Mouse (Mus musculus) frontal cortex, postnatal 10 days (tissue): ENCODE results near the gene Cenpm.
A peak's percentile ranks its signal among the peaks of the same experiment; 100 is the strongest.
"Not testable (repeated sequence)": the region's sequence is repeated elsewhere in the genome, so short reads cannot be mapped to it uniquely, and the experiment has no call there.

Experiments
- DNase-seq, 2 experiments: peaks; one replicate each; pipeline ENCODE4 v3.0.0; 2022; ENCODE audit warnings: low spot score in 2 of 2, mixed read lengths in 1 of 2

Gene Cenpm

GRCm38 (mm10) chr15:82244115-82244804 is at the start of gene Cenpm:
Gene Cenpm (minus strand): TSS chr15:82244748.
- peak; percentile 85 to 92 for DNase-seq

- no peak for DNase-seq
Measured at GRCm38 (mm10) chr15:82294059-82294458, 49.5 kb upstream of the Cenpm start.

- no peak for DNase-seq
Measured at GRCm38 (mm10) chr15:82293271-82293711, 48.7 kb upstream of the Cenpm start.

- DNase-seq: peak in 1 of 2 experiments; percentile 10
Measured at GRCm38 (mm10) chr15:82292851-82293250, 48.3 kb upstream of the Cenpm start.

- DNase-seq: no peak
Measured at GRCm38 (mm10) chr15:82290252-82290651, 45.7 kb upstream of the Cenpm start.

- no peak for DNase-seq
Measured at GRCm38 (mm10) chr15:82286157-82286556, 41.6 kb upstream of the Cenpm start.

- no peak for DNase-seq
Measured at GRCm38 (mm10) chr15:82280638-82281037, 36.1 kb upstream of the Cenpm start.

GRCm38 (mm10) chr15:82277591-82277990 is 33.0 kb upstream of the Cenpm start:
- no peak for DNase-seq

- peak; percentile 72 to 81 for DNase-seq
Measured at GRCm38 (mm10) chr15:82274927-82275901, 30.7 kb upstream of the Cenpm start.

- no peak for DNase-seq
Measured at GRCm38 (mm10) chr15:82274593-82274926, 30.0 kb upstream of the Cenpm start, which contains the start of gene Sept3. Gene Sept3 (plus strand): TSS chr15:82274893.

GRCm38 (mm10) chr15:82272295-82272694 is 27.7 kb upstream of the Cenpm start:
- no peak for DNase-seq

GRCm38 (mm10) chr15:82271201-82271600 is 26.7 kb upstream of the Cenpm start:
- DNase-seq: peak in 1 of 2 experiments; percentile 70

GRCm38 (mm10) chr15:82268783-82269182 is 24.2 kb upstream of the Cenpm start:
- DNase-seq: no peak

- peak; percentile 60 to 66 for DNase-seq
Measured at GRCm38 (mm10) chr15:82268185-82268584, 23.6 kb upstream of the Cenpm start.

GRCm38 (mm10) chr15:82266356-82266755 is 21.8 kb upstream of the Cenpm start:
- DNase-seq: peak in 1 of 2 experiments; percentile 72

GRCm38 (mm10) chr15:82259510-82259909 is 15.0 kb upstream of the Cenpm start:
- DNase-seq: peak; percentile 57 to 66

GRCm38 (mm10) chr15:82255944-82256383 is 11.4 kb upstream of the Cenpm start:
- DNase-seq: peak; percentile 84 to 89

- DNase-seq: no peak
Measured at GRCm38 (mm10) chr15:82255248-82255647, 10.7 kb upstream of the Cenpm start.

- no peak for DNase-seq
Measured at GRCm38 (mm10) chr15:82252097-82252496, 7.5 kb upstream of the Cenpm start, which contains the start of gene 1500009C09Rik. Gene 1500009C09Rik (plus strand): TSS chr15:82252397.

- no peak for DNase-seq
Measured at GRCm38 (mm10) chr15:82251579-82251978, 7.0 kb upstream of the Cenpm start.

GRCm38 (mm10) chr15:82247131-82247776 is 2.7 kb upstream of the Cenpm start:
- DNase-seq: no peak

GRCm38 (mm10) chr15:82244805-82245161 is 235 bp upstream of the Cenpm start:
- not testable (repeated sequence) for DNase-seq
